Mouse (Mus musculus): ENCODE results near the gene Prickle1.

DNA sequence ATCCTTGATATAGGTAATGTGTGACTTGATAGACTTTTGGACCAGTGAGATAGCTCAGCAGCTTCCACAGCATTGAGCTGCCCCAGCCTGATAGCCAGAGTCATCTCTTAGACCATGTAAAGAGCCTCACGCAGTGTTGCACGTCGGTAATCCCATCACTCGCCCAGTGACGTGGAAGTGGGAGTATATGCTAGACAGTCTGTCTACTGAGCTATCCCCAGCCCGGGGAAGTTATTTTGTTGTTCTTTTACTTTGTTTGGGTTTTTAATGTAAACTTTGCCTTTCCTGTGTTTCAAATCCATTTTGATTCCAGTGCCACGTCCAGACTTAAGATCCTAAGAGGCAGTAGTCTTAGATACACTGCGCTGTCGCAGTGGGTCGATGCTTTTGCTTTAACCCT, 114.6 kb downstream of the Prickle1 start:
- TF ChIP-seq CTCF (conservative IDR thresholded peaks at IDR 0.05; ENCODE audit: insufficient read depth, insufficient read length, low read depth, low read length) (no peak), POLR2A (IDR thresholded peaks at IDR 0.05; ENCODE audit: low read depth, low read length) (no peak)
